Mouse (Mus musculus) thymus, adult 2 months (tissue): ENCODE results near the gene Etv6. TPM values are rescaled to one million over a fixed set of nuclear protein-coding genes. Genes with fewer than 3 reads are reported as not detected.

Source experiments
- DNase-seq: peaks from one replicate; pipeline ENCODE4 v3.0.0; 2021
- H3K27ac ChIP-seq: fragments of 200-500 bp; 2 replicates; pipeline ENCODE4 v1.5.1; 2012; ENCODE audit warnings: low read length, control low read depth; ENCODE audit not compliant: control insufficient read depth, insufficient read depth
- H3K27me3 ChIP-seq: fragments of 200-500 bp; 2 replicates; pipeline ENCODE4 v1.6.1; 2012; ENCODE audit warnings: mild to moderate bottlenecking, low read length, moderate library complexity, mixed read lengths; ENCODE audit not compliant: control insufficient read depth, insufficient read depth
- H3K36me3 ChIP-seq: fragments of 200-500 bp; 2 replicates; pipeline ENCODE4 v1.6.1; 2012; ENCODE audit warnings: mild to moderate bottlenecking, low read length, moderate library complexity; ENCODE audit not compliant: control insufficient read depth, insufficient read depth
- H3K4me1 ChIP-seq: fragments of 200-500 bp; replicated peaks from 2 replicates; pipeline ENCODE4 v1.6.1; 2012; ENCODE audit warnings: low read length; ENCODE audit not compliant: control insufficient read depth, insufficient read depth
- H3K4me3 ChIP-seq: fragments of 200-500 bp; 2 replicates; pipeline ENCODE4 v1.5.1; 2012; ENCODE audit warnings: mild to moderate bottlenecking, low read length, control low read depth, moderate library complexity; ENCODE audit not compliant: control insufficient read depth, insufficient read depth
- CTCF ChIP-seq: fragments of 200-500 bp; IDR thresholded peaks from 2 replicates; pipeline ENCODE4 v1.5.1; 2012; ENCODE audit warnings: mild to moderate bottlenecking, control low read depth, low read length, moderate library complexity, borderline replicate concordance; ENCODE audit not compliant: control insufficient read depth, poor library complexity, insufficient read depth; ENCODE audit errors: extremely low read depth
- POLR2A ChIP-seq: fragments of 200-500 bp; IDR thresholded peaks from 2 replicates; pipeline ENCODE4 v1.6.1; 2012; ENCODE audit warnings: mild to moderate bottlenecking, low read length, control low read depth, moderate library complexity; ENCODE audit not compliant: control insufficient read depth, poor library complexity, insufficient read depth; ENCODE audit errors: extremely low read depth
- WGBS: fragments of 180-500 bp; shearing (Covaris S2); methylation state at CpG from one replicate; pipeline ENCODE4 v1.1.7; 2018; 5-methylcytosine and 5-hydroxymethylcytosine counted together
- polyA plus RNA-seq: library from polyadenylated mRNA; depleted of rRNA; stranded (reverse); fragments of >200 nt; gene quantifications from 2 replicates; pipeline ENCODE4 v1.2.3, GENCODE M21; 2012

The Etv6 gene
- polyA plus RNA-seq, 1 experiment = 43.8 TPM

DNA sequence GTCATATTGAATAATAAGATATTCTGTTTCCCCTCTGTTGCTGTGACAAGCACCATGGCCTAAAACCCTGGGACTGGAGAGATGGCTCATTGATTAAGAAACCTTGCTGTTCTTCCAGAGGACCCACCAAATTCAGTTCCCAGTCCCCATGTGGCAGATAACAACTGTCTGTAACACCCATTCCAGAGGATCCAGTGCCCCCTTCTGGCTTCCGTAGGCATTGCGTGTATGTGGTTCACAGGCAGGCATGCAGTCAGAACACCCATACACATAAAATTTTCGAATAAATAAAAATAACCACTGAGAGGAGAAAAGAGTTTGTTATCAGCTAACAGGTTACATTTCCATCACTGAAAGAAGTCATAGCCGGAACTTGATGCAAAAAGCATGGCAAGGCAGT is 205.5 kb downstream of the Etv6 start:
- peak; percentile 46 for DNase-seq
- WGBS = 96% methylated on average over 4 of the region's 4 CpGs
- Histone ChIP-seq H3K4me1 (peaks cover 6% of the 10 kb centered on the region; the same call in 1 of the 2 replicates), H3K36me3 (no peaks in the 10 kb centered on the region), H3K27ac (no peak overlapping the region), H3K27me3 (no peaks in the 10 kb centered on the region), H3K4me3 (no peak overlapping the region)
- TF ChIP-seq POLR2A (no peak), CTCF (no peak)

- DNase-seq = no peak
- WGBS = 83% methylated on average over 3 of the region's 3 CpGs
Measured at GRCm38 (mm10) chr6:134243119-134243518, 207.6 kb downstream of the Etv6 start.

DNA sequence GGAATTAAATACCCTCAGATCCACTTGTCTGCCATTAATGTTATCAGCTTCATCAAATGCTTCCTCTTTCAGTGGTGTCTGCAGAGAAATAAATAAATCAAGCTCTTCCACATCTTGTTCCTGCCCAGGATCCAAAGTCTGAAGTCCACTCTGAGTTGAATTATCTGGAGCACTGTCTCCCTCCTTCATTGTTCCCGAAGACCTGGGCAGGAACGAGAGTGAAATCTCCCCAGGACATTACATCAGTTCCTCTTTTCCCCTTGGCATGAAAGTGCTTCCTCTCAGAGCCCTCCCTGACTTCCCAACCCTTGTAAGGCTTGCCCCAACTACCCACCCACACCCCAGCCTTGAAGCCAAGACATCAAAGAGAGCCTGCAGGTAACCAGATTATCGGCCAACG is 208.0 kb downstream of the Etv6 start:
- TF ChIP-seq CTCF (no peak), POLR2A (no peak)
- no peak overlapping the region for H3K4me3 ChIP-seq
- 57% methylated on average over 4 of the region's 4 CpGs for WGBS
- no peak for DNase-seq
- H3K27ac ChIP-seq = no peak overlapping the region
- H3K36me3 ChIP-seq = no peaks in the 10 kb centered on the region; the same call in 1 of the 2 replicates
- no peaks in the 10 kb centered on the region for H3K27me3 ChIP-seq
- peaks cover 2% of the 10 kb centered on the region; the same call in 1 of the 2 replicates for H3K4me1 ChIP-seq

More at GRCm38 (mm10) chr6:134243119-134243518, 207.6 kb downstream of the Etv6 start:
- no peak for TF ChIP-seq POLR2A
- no peak for TF ChIP-seq CTCF
- H3K4me3 ChIP-seq = no peak overlapping the region
- H3K27me3 ChIP-seq = no peaks in the 10 kb centered on the region
- H3K4me1 ChIP-seq = peaks cover 2% of the 10 kb centered on the region; the same call in 1 of the 2 replicates
- no peaks in the 10 kb centered on the region for H3K36me3 ChIP-seq
- no peak overlapping the region for H3K27ac ChIP-seq

DNA sequence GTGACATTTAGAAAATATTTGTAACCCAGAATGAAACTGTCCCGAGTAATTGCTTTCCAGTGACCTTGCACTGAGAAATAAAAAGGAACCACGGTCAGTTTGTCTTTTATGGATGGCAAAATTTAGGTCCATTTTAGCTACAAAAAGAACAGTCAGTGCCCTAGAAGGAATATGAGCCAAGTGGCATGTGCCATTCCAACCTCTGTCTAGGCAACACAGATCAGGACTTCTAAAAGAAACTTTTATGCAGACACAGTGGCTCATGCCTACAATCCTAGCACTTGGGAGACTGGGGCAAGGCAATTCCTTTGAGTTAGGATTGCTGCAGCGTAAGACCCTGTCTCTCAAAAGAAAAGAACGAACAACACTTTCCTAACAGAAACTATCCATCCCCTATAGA is 208.6 kb downstream of the Etv6 start:
- WGBS = 96% methylated on average over 4 of the region's 4 CpGs
- Histone ChIP-seq H3K36me3 (peaks cover 5% of the 10 kb centered on the region), H3K4me1 (peaks cover 2% of the 10 kb centered on the region; the same call in 1 of the 2 replicates), H3K27ac (no peak overlapping the region), H3K27me3 (no peaks in the 10 kb centered on the region), H3K4me3 (no peak overlapping the region)
- TF ChIP-seq POLR2A = no peak
- TF ChIP-seq CTCF = no peak
- no peak for DNase-seq

GRCm38 (mm10) chr6:134246109-134246508 is 210.6 kb downstream of the Etv6 start:
- 89% methylated on average over 2 of the region's 2 CpGs for WGBS
- H3K27ac ChIP-seq = no peak overlapping the region
- H3K4me3 ChIP-seq = no peak overlapping the region
- DNase-seq = no peak
- H3K36me3 ChIP-seq = peaks cover 6% of the 10 kb centered on the region
- TF ChIP-seq CTCF (no peak), POLR2A (no peak)
- no peaks in the 10 kb centered on the region for H3K27me3 ChIP-seq
- peaks cover 2% of the 10 kb centered on the region; the same call in 1 of the 2 replicates for H3K4me1 ChIP-seq

- TF ChIP-seq POLR2A (no peak), CTCF (no peak)
- DNase-seq = no peak
- no peaks in the 10 kb centered on the region for H3K27me3 ChIP-seq
- peaks cover 2% of the 10 kb centered on the region; the same call in 1 of the 2 replicates for H3K4me1 ChIP-seq
- no peak overlapping the region for H3K4me3 ChIP-seq
- no peak overlapping the region for H3K27ac ChIP-seq
- H3K36me3 ChIP-seq = peaks cover 6% of the 10 kb centered on the region
- 26% methylated on average over 9 of the region's 9 CpGs for WGBS
Measured at GRCm38 (mm10) chr6:134247324-134247723, 211.8 kb downstream of the Etv6 start.

- 98% methylated on average over 19 of the region's 19 CpGs for WGBS
- peaks cover 2% of the 10 kb centered on the region; the same call in 1 of the 2 replicates for H3K4me1 ChIP-seq
- no peak for DNase-seq
- no peak overlapping the region for H3K27ac ChIP-seq
- H3K27me3 ChIP-seq = no peaks in the 10 kb centered on the region
- H3K4me3 ChIP-seq = no peak overlapping the region
- TF ChIP-seq POLR2A (no peak), CTCF (no peak)
- H3K36me3 ChIP-seq = peaks cover 6% of the 10 kb centered on the region
Measured at GRCm38 (mm10) chr6:134248720-134249119, 213.2 kb downstream of the Etv6 start.
